Mouse (Mus musculus) ES-E14 (cell line): ENCODE measurements around the gene Fbxo42.

Experiments used
- CHD2 ChIP-seq: IDR thresholded peaks from 2 replicates; pipeline ENCODE4 v1.6.1; 2014; ENCODE audit warnings: mild to moderate bottlenecking, low read depth, low read length, inconsistent platforms
- ZNF384 ChIP-seq: IDR thresholded peaks from 2 replicates; pipeline ENCODE4 v1.6.1; 2012; ENCODE audit warnings: low read depth, low read length, inconsistent platforms

DNA sequence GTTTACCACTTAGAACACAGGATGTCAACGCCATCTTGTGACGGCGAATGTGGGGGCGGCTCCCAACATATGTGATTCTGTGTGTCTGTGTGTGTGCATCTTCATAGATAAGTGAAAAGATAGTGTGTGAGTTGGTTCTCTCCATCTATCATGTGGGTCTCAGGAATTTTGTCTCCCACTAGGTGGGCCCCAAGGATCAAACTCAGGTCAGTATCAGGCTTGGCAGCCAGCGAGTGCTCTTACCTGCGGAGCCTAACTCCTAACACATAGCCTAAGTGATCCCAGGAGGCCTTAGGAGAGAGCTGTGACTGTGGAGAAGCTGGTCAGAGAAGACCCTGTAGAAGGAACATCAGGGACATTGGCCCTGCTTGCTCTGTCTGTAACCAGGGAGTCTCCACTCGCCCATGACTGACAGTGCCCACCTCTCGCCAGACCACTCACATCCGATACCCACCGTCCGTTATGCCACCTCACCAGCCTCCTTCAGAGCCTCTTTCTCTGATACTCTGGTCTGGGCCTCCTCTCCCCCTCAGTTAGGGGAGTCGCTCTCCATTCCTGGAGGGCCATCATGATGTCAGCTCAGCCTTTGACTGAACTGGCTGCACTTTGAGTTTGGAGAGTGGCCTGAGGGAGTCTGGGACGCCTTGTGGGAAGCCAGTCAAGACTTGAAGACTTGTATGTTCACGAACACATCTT is 63.0 kb downstream of the Fbxo42 start:
- TF ChIP-seq CHD2 = no peak
- no peak for TF ChIP-seq ZNF384
